Mouse (Mus musculus): ENCODE measurements around the gene Tnnc2. TPM values are rescaled to one million over a fixed set of nuclear protein-coding genes. Genes with fewer than 3 reads are reported as not detected.
A peak's percentile ranks its signal among the peaks of the same experiment; 100 is the strongest.

Tnnc2 gene
- polyA plus RNA-seq, 1 experiment from 2014 or later = 0.97 TPM

- no peaks in the 10 kb centered on the region for H3K9me3 ChIP-seq
- H3K9ac ChIP-seq = no peak overlapping the region
- H3K4me3 ChIP-seq = no peak overlapping the region
- 82% methylated on average over 7 of the region's 7 CpGs for WGBS
- H3K36me3 ChIP-seq = no peaks in the 10 kb centered on the region; the same call in 1 of the 2 replicates
- no peak overlapping the region for H3K4me2 ChIP-seq
- no peak for ATAC-seq (ENCODE audit: low FRiP score, low read depth)
- no peaks in the 10 kb centered on the region for H3K27me3 ChIP-seq
- no peak overlapping the region for H3K27ac ChIP-seq (replicated peaks)
- peaks cover 25% of the 10 kb centered on the region for H3K4me1 ChIP-seq (replicated peaks)
Observed at GRCm38 (mm10) chr2:164783926-164784581, 4.3 kb upstream of the Tnnc2 start.

- no peak for ATAC-seq (ENCODE audit: low FRiP score, low read depth)
- Histone ChIP-seq H3K4me1 (replicated peaks) (peaks cover 12% of the 10 kb centered on the region), H3K27ac (replicated peaks) (no peak overlapping the region), H3K4me3 (no peak overlapping the region), H3K9me3 (no peaks in the 10 kb centered on the region), H3K4me2 (no peak overlapping the region), H3K36me3 (no peaks in the 10 kb centered on the region), H3K9ac (no peak overlapping the region), H3K27me3 (no peaks in the 10 kb centered on the region)
- WGBS = 76% methylated on average over 4 of the region's 4 CpGs
Observed at GRCm38 (mm10) chr2:164781876-164782275, 2.1 kb upstream of the Tnnc2 start.

GRCm38 (mm10) chr2:164778809-164779208 lies 958 bp downstream of the Tnnc2 start:
- Histone ChIP-seq H3K4me3 (no peak overlapping the region), H3K9me3 (no peaks in the 10 kb centered on the region), H3K4me1 (replicated peaks) (no peaks in the 10 kb centered on the region), H3K36me3 (no peaks in the 10 kb centered on the region), H3K4me2 (no peak overlapping the region), H3K27me3 (no peaks in the 10 kb centered on the region), H3K9ac (no peak overlapping the region), H3K27ac (replicated peaks) (no peak overlapping the region)
- whole genome bisulfite sequencing = 85% methylated on average over 7 of the region's 7 CpGs
- no peak for ATAC-seq (ENCODE audit: low FRiP score, low read depth)

GRCm38 (mm10) chr2:164778015-164778287 lies 1.8 kb downstream of the Tnnc2 start:
- H3K4me2 ChIP-seq = no peak overlapping the region
- H3K36me3 ChIP-seq = no peaks in the 10 kb centered on the region
- no peaks in the 10 kb centered on the region for H3K27me3 ChIP-seq
- ATAC-seq (ENCODE audit: low FRiP score, low read depth) = no peak
- no peaks in the 10 kb centered on the region for H3K4me1 ChIP-seq (replicated peaks)
- H3K9me3 ChIP-seq = no peaks in the 10 kb centered on the region
- WGBS = 91% methylated on average over 11 of the region's 11 CpGs
- H3K4me3 ChIP-seq = no peak overlapping the region
- H3K9ac ChIP-seq = no peak overlapping the region
- H3K27ac ChIP-seq (replicated peaks) = no peak overlapping the region

- WGBS = 82% methylated on average over 30 of the region's 30 CpGs
- no peak for ATAC-seq (ENCODE audit: low FRiP score, low read depth)
- Histone ChIP-seq H3K27ac (replicated peaks) (no peak overlapping the region), H3K4me3 (no peak overlapping the region), H3K27me3 (no peaks in the 10 kb centered on the region), H3K9me3 (no peaks in the 10 kb centered on the region), H3K36me3 (no peaks in the 10 kb centered on the region), H3K9ac (no peak overlapping the region), H3K4me1 (replicated peaks) (no peaks in the 10 kb centered on the region), H3K4me2 (no peak overlapping the region)
Observed at GRCm38 (mm10) chr2:164777246-164778014, 2.3 kb downstream of the Tnnc2 start.

- Histone ChIP-seq H3K4me2 (no peak overlapping the region), H3K9ac (no peak overlapping the region), H3K4me1 (replicated peaks) (no peaks in the 10 kb centered on the region), H3K4me3 (no peak overlapping the region), H3K36me3 (no peaks in the 10 kb centered on the region), H3K9me3 (no peaks in the 10 kb centered on the region), H3K27me3 (no peaks in the 10 kb centered on the region), H3K27ac (replicated peaks) (no peak overlapping the region)
- WGBS = 72% methylated on average over 17 of the region's 17 CpGs
- ATAC-seq (ENCODE audit: low FRiP score, low read depth) = no peak
Observed at GRCm38 (mm10) chr2:164776801-164777200, 3.0 kb downstream of the Tnnc2 start.

GRCm38 (mm10) chr2:164776130-164776529 lies 3.6 kb downstream of the Tnnc2 start:
- Histone ChIP-seq H3K4me3 (no peak overlapping the region), H3K4me1 (replicated peaks) (no peaks in the 10 kb centered on the region), H3K4me2 (no peak overlapping the region), H3K27ac (replicated peaks) (no peak overlapping the region), H3K9ac (no peak overlapping the region), H3K9me3 (no peaks in the 10 kb centered on the region), H3K36me3 (no peaks in the 10 kb centered on the region), H3K27me3 (no peaks in the 10 kb centered on the region)
- WGBS = 92% methylated on average over 6 of the region's 6 CpGs
- no peak for ATAC-seq (ENCODE audit: low FRiP score, low read depth)

GRCm38 (mm10) chr2:164773989-164774364 lies 5.8 kb downstream of the Tnnc2 start:
- Histone ChIP-seq H3K27me3 (no peaks in the 10 kb centered on the region), H3K27ac (replicated peaks) (no peak overlapping the region), H3K4me2 (no peak overlapping the region), H3K36me3 (no peaks in the 10 kb centered on the region), H3K9ac (no peak overlapping the region), H3K4me3 (no peak overlapping the region), H3K4me1 (replicated peaks) (peaks cover 10% of the 10 kb centered on the region), H3K9me3 (no peaks in the 10 kb centered on the region)
- WGBS = 88% methylated on average over 5 of the region's 5 CpGs
- ATAC-seq (ENCODE audit: low FRiP score, low read depth) = no peak

- Histone ChIP-seq H3K27ac (replicated peaks) (no peak overlapping the region), H3K36me3 (no peaks in the 10 kb centered on the region), H3K27me3 (no peaks in the 10 kb centered on the region), H3K4me3 (no peak overlapping the region), H3K9me3 (no peaks in the 10 kb centered on the region), H3K9ac (no peak overlapping the region), H3K4me1 (replicated peaks) (peaks cover 10% of the 10 kb centered on the region), H3K4me2 (no peak overlapping the region)
- WGBS = 79% methylated on average over 14 of the region's 14 CpGs
- ATAC-seq (ENCODE audit: low FRiP score, low read depth) = no peak
Observed at GRCm38 (mm10) chr2:164773229-164773988, 6.4 kb downstream of the Tnnc2 start.

GRCm38 (mm10) chr2:164771123-164771522 lies 8.6 kb downstream of the Tnnc2 start:
- H3K9me3 ChIP-seq = no peaks in the 10 kb centered on the region
- no peak overlapping the region for H3K9ac ChIP-seq
- ATAC-seq (ENCODE audit: low FRiP score, low read depth) = no peak
- H3K27ac ChIP-seq (replicated peaks) = no peak overlapping the region
- no peaks in the 10 kb centered on the region for H3K27me3 ChIP-seq
- peak overlapping the region; percentile 74; the same call in 1 of the 2 replicates for H3K4me3 ChIP-seq
- H3K4me1 ChIP-seq (replicated peaks) = peaks cover 10% of the 10 kb centered on the region
- peaks cover 16% of the 10 kb centered on the region for H3K36me3 ChIP-seq
- 83% methylated on average over 8 of the region's 8 CpGs for WGBS
- H3K4me2 ChIP-seq = peak overlapping the region; percentile 97

GRCm38 (mm10) chr2:164770279-164770678 lies 9.5 kb downstream of the Tnnc2 start:
- ATAC-seq (ENCODE audit: low FRiP score, low read depth) = no peak
- 4% methylated on average over 15 of the region's 15 CpGs for WGBS

More at GRCm38 (mm10) chr2:164770279-164770678, 9.5 kb downstream of the Tnnc2 start:
- Histone ChIP-seq H3K9ac (peak overlapping the region; percentile 51; the same call in 1 of the 2 replicates), H3K9me3 (no peaks in the 10 kb centered on the region), H3K4me1 (replicated peaks) (peaks cover 10% of the 10 kb centered on the region), H3K4me2 (peak overlapping the region; percentile 97), H3K36me3 (peaks cover 23% of the 10 kb centered on the region), H3K27ac (replicated peaks) (no peak overlapping the region), H3K27me3 (no peaks in the 10 kb centered on the region), H3K4me3 (peak overlapping the region; percentile 74)
